Mouse (Mus musculus) limb, embryonic 15.5 days (tissue): ENCODE results near the gene Hs2st1. TPM values are rescaled to one million over a fixed set of nuclear protein-coding genes. Genes with fewer than 3 reads are reported as not detected.
A peak's percentile ranks its signal among the peaks of the same experiment; 100 is the strongest.

ENCODE experiments used
- ATAC-seq: fragments of 200-750 bp; cut with Nextera tagmentation; 2 replicates; pipeline ENCODE4 v1.8.0; 2017; ENCODE audit warnings: low read depth, moderate TSS enrichment; ENCODE audit not compliant: insufficient number of reproducible peaks, low FRiP score, low TSS enrichment
- H3K27ac ChIP-seq: fragments of 300-500 bp; sonication (generic); 2 replicates; pipeline ENCODE4 v1.5.1; 2015; ENCODE audit warnings: moderate library complexity, mild to moderate bottlenecking, inconsistent platforms
- H3K27me3 ChIP-seq: fragments of 300-500 bp; sonication (generic); 2 replicates; pipeline ENCODE4 v1.6.1; 2015; ENCODE audit warnings: inconsistent platforms
- H3K36me3 ChIP-seq: fragments of 300-500 bp; sonication (generic); 2 replicates; pipeline ENCODE4 v1.6.1; 2015; ENCODE audit warnings: inconsistent platforms
- H3K4me1 ChIP-seq: fragments of 300-500 bp; sonication (generic); 2 replicates; pipeline ENCODE4 v1.6.1; 2015; ENCODE audit warnings: inconsistent platforms
- H3K4me2 ChIP-seq: fragments of 300-500 bp; sonication (generic); 2 replicates; pipeline ENCODE4 v1.6.1; 2015; ENCODE audit warnings: mild to moderate bottlenecking, inconsistent platforms
- H3K4me3 ChIP-seq: fragments of 300-500 bp; sonication (generic); 2 replicates; pipeline ENCODE4 v1.5.1; 2015; ENCODE audit warnings: mild to moderate bottlenecking, inconsistent platforms
- H3K9ac ChIP-seq: fragments of 300-500 bp; sonication (generic); 2 replicates; pipeline ENCODE4 v1.6.1; 2015; ENCODE audit warnings: inconsistent platforms
- H3K9me3 ChIP-seq: fragments of 300-500 bp; sonication (generic); 2 replicates; pipeline ENCODE4 v1.6.1; 2016; ENCODE audit warnings: inconsistent platforms
- WGBS: fragments of 180-500 bp; shearing (Covaris S2); methylation state at CpG from one replicate; pipeline ENCODE4 v1.1.7; 2015; 5-methylcytosine and 5-hydroxymethylcytosine counted together
- polyA plus RNA-seq: library from polyadenylated mRNA; unstranded; fragments of >200 nt; fragmentation: Nextera tagmentation; extraction: Ambion mirVana; gene quantifications from 2 replicates; pipeline ENCODE4 v1.2.1, GENCODE M21; 2015

Hs2st1 gene
- polyA plus RNA-seq, 1 experiment from 2014 or later = 13.5 TPM

- Histone ChIP-seq H3K27ac (no peak overlapping the region; the same call in 1 of the 2 replicates), H3K9ac (no peak overlapping the region), H3K9me3 (no peaks in the 10 kb centered on the region), H3K4me3 (no peak overlapping the region), H3K27me3 (no peaks in the 10 kb centered on the region), H3K36me3 (no peaks in the 10 kb centered on the region), H3K4me2 (no peak overlapping the region), H3K4me1 (peaks cover 3% of the 10 kb centered on the region; the same call in 1 of the 2 replicates)
- WGBS = 62% methylated on average over 4 of the region's 4 CpGs
- ATAC-seq = no peak
Observed at GRCm38 (mm10) chr3:144425041-144425448, 144.9 kb downstream of the Hs2st1 start.

DNA sequence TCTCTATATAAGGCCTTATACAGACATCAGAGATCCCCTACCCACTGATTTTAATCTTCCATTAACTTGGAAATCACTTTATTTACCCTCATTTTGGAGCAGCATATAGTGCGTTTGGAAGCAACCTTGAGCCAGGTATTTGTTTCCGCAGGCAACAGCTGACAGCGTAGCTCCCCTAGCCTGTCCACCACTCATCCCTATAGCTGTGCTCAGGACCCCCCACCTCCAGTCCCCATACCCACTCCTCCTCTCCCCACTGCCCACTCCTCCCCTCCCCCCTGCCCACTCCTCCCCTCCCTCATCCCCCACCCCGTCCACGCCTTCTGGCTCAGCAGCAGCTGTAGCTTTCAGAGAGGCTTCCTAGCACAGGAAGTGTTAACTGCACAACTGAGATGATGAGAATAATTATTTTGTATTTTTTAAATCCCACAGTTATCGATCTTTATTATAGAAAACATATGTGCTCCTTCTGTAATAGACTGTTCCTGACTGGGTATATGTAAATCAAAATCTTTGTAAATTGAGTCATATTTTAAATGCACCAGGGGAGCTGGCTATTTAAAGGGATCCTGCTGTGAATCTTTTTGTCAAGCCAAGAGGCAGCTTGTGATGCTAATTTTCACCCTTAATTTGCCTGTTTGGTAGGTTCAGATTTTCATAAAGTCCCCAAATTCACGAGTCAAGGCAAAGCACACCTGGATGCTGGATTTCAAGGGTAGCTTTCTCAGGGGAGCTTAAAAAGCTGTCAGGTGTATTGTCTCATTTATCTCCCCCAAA is 148.4 kb downstream of the Hs2st1 start:
- Histone ChIP-seq H3K4me2 (no peak overlapping the region), H3K27ac (no peak overlapping the region), H3K9me3 (no peaks in the 10 kb centered on the region), H3K4me3 (no peak overlapping the region), H3K9ac (no peak overlapping the region), H3K4me1 (no peaks in the 10 kb centered on the region; the same call in 1 of the 2 replicates), H3K36me3 (no peaks in the 10 kb centered on the region), H3K27me3 (no peaks in the 10 kb centered on the region)
- ATAC-seq = no peak
- 44% methylated on average over 7 of the region's 7 CpGs for WGBS

- ATAC-seq = no peak
- no peaks in the 10 kb centered on the region; the same call in 1 of the 2 replicates for H3K27me3 ChIP-seq
- WGBS = 73% methylated on average over 7 of the region's 7 CpGs
Observed at GRCm38 (mm10) chr3:144413821-144414220, 156.2 kb downstream of the Hs2st1 start.

DNA sequence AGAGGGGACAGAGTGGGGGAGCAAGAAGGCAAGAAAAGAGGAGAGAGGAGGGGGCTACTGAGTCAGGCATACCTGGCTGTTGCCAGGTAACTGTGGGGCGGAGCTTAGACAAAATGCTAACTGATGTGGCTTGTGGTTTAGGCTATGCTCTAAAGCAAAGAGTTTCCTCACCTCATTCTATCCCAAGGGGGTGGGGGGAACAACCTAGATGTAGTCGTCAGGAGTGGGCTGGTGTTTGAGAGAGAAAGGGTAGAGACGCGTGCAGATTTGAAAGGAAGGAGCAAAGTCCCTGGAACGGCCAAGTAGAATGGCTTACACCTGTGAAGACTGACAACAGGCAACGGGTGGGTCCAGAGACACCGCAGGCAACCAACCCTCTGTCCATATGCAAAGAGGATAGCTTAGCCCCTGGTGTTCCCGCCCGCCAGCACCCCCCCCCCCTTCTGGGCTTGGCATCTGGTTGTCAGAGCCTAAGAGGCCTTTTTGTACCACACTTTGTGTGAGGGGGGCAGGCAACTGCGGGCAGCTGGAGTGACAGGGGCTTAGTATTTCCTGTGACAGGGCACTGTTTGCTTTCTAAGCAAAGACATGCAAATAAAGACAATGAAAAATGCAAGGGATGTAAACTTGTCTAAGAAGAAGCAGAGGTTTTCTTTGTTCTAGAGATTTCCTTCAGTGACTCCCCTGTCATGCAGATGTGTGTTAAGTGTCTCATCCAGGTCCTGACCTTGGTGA is 157.3 kb downstream of the Hs2st1 start:
- Histone ChIP-seq H3K27me3 (no peaks in the 10 kb centered on the region; the same call in 1 of the 2 replicates), H3K36me3 (no peaks in the 10 kb centered on the region), H3K4me3 (no peak overlapping the region), H3K4me2 (no peak overlapping the region), H3K4me1 (peaks cover 14% of the 10 kb centered on the region), H3K9ac (no peak overlapping the region), H3K27ac (no peak overlapping the region), H3K9me3 (no peaks in the 10 kb centered on the region)
- 10% methylated on average over 10 of the region's 10 CpGs for WGBS
- ATAC-seq = no peak; the same call in 1 of the 2 replicates

More at GRCm38 (mm10) chr3:144413821-144414220, 156.2 kb downstream of the Hs2st1 start:
- Histone ChIP-seq H3K9me3 (no peaks in the 10 kb centered on the region), H3K9ac (no peak overlapping the region), H3K36me3 (no peaks in the 10 kb centered on the region), H3K27ac (no peak overlapping the region), H3K4me1 (peaks cover 14% of the 10 kb centered on the region), H3K4me3 (no peak overlapping the region), H3K4me2 (no peak overlapping the region)

DNA sequence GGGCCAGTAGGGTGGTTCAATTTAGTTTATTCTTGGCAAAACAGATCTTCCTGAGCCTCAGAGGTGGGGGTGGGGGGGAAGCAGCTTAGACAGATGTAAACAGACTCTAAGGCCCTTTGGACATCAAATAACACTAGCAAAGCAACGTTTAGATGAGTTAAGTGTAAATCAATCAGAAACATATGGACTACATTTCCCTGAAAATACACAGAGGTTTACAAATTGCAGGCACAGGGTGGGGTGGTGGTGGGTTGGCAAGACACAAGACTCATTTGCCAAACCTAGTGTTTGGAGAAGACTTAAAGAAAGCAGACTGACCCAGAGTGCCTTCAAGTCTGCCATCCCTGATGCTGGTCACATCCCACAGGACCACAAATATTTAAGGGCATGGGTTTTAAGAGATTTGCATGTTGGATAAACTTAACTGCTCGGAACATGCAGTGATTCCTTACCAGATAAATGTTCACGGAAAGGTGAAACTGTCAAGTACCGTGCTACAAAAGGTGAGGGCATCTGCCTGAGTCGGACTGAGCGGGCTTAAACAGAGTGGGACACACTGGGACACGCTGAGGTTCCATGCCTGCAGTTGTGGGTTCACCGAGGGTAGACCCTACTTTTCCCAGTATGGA is 158.2 kb downstream of the Hs2st1 start:
- H3K9ac ChIP-seq = no peak overlapping the region
- H3K9me3 ChIP-seq = no peaks in the 10 kb centered on the region
- 22% methylated on average over 8 of the region's 8 CpGs for WGBS
- no peak; the same call in 1 of the 2 replicates for ATAC-seq
- no peaks in the 10 kb centered on the region; the same call in 1 of the 2 replicates for H3K27me3 ChIP-seq
- no peak overlapping the region for H3K4me2 ChIP-seq
- H3K4me3 ChIP-seq = no peak overlapping the region
- H3K4me1 ChIP-seq = peaks cover 14% of the 10 kb centered on the region
- no peak overlapping the region for H3K27ac ChIP-seq
- no peaks in the 10 kb centered on the region for H3K36me3 ChIP-seq

DNA sequence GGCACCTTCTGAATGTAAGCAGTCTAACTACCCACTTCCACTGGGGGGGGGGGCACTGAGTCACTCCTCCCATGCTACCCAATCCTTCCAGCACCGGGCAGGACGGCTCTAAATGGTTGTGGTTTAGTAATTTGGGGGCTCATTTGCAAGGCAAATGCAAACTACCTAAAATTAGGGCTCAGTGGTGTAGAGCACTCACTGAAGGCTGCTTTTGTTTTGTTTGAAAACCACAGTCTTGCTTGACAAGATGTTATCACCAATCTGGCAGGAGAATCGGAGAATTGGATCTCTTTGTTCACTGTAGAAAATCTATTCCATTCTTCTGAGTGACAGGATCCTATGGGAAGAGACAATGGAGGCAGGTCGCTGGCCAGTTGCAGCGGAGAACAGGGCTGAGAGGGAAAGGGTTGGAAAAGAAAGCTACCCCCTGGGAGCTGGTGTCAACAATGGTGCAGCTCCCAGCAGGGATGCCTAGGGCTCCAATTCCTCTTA is 158.9 kb downstream of the Hs2st1 start:
- WGBS = 32% methylated on average over 5 of the region's 5 CpGs
- Histone ChIP-seq H3K4me3 (no peak overlapping the region), H3K36me3 (no peaks in the 10 kb centered on the region), H3K27ac (no peak overlapping the region), H3K9me3 (no peaks in the 10 kb centered on the region), H3K4me2 (no peak overlapping the region), H3K9ac (no peak overlapping the region), H3K4me1 (peaks cover 19% of the 10 kb centered on the region), H3K27me3 (no peaks in the 10 kb centered on the region; the same call in 1 of the 2 replicates)
- ATAC-seq = no peak

DNA sequence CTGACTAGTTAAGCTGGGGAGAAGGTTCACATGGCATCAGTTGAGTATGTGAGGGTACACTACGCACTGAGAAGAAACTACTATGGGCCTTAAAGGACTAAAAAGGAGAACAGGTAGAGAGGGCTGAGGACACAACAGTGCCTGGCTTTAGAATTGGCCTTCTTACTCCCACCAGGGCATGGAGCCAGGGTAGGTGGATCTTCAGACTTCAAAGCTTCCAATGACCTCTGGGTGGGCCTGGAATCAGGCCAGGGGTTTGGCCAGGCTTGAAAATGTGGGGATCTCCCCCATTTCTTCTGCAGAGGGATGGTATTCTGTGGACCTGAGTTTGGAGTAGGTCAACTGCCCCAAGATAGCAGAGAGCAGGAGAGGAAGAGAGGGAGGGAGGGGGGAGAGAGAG is 161.0 kb downstream of the Hs2st1 start:
- Histone ChIP-seq H3K27me3 (no peaks in the 10 kb centered on the region; the same call in 1 of the 2 replicates), H3K4me1 (peaks cover 28% of the 10 kb centered on the region)
- 95% methylated on average over 1 of the region's 1 CpGs for WGBS

GRCm38 (mm10) chr3:144405331-144405730 is 164.7 kb downstream of the Hs2st1 start:
- Histone ChIP-seq H3K9ac (no peak overlapping the region), H3K9me3 (no peaks in the 10 kb centered on the region), H3K4me2 (no peak overlapping the region), H3K27me3 (peaks cover 6% of the 10 kb centered on the region; the same call in 1 of the 2 replicates), H3K4me1 (peaks cover 14% of the 10 kb centered on the region), H3K36me3 (no peaks in the 10 kb centered on the region), H3K4me3 (no peak overlapping the region), H3K27ac (peak overlapping the region; percentile 71)
- ATAC-seq = no peak
- 30% methylated on average over 11 of the region's 11 CpGs for WGBS

More for the DNA sequence above, 161.0 kb downstream of the Hs2st1 start:
- ATAC-seq = no peak
- no peaks in the 10 kb centered on the region for H3K9me3 ChIP-seq
- H3K4me2 ChIP-seq = no peak overlapping the region
- H3K4me3 ChIP-seq = no peak overlapping the region
- H3K36me3 ChIP-seq = no peaks in the 10 kb centered on the region
- H3K27ac ChIP-seq = no peak overlapping the region
- H3K9ac ChIP-seq = no peak overlapping the region

GRCm38 (mm10) chr3:144401292-144401691 is 168.7 kb downstream of the Hs2st1 start:
- no peak for ATAC-seq
- no peak overlapping the region for H3K4me2 ChIP-seq
- H3K9ac ChIP-seq = no peak overlapping the region
- H3K27ac ChIP-seq = no peak overlapping the region
- H3K4me1 ChIP-seq = peaks cover 18% of the 10 kb centered on the region
- no peaks in the 10 kb centered on the region for H3K36me3 ChIP-seq
- H3K9me3 ChIP-seq = no peaks in the 10 kb centered on the region
- WGBS = 74% methylated on average over 5 of the region's 5 CpGs
- H3K4me3 ChIP-seq = no peak overlapping the region
- H3K27me3 ChIP-seq = peaks cover 12% of the 10 kb centered on the region; the same call in 1 of the 2 replicates

GRCm38 (mm10) chr3:144400870-144401269 is 169.1 kb downstream of the Hs2st1 start:
- Histone ChIP-seq H3K4me1 (peaks cover 14% of the 10 kb centered on the region), H3K27ac (no peak overlapping the region), H3K27me3 (peaks cover 12% of the 10 kb centered on the region; the same call in 1 of the 2 replicates), H3K36me3 (no peaks in the 10 kb centered on the region), H3K9me3 (no peaks in the 10 kb centered on the region), H3K4me2 (no peak overlapping the region), H3K4me3 (no peak overlapping the region), H3K9ac (no peak overlapping the region)
- no peak for ATAC-seq
- WGBS = 57% methylated on average over 7 of the region's 7 CpGs

GRCm38 (mm10) chr3:144400374-144400773 is 169.6 kb downstream of the Hs2st1 start:
- Histone ChIP-seq H3K9ac (no peak overlapping the region), H3K4me2 (no peak overlapping the region), H3K4me1 (peaks cover 13% of the 10 kb centered on the region), H3K9me3 (no peaks in the 10 kb centered on the region), H3K27ac (no peak overlapping the region), H3K27me3 (peaks cover 12% of the 10 kb centered on the region; the same call in 1 of the 2 replicates), H3K36me3 (no peaks in the 10 kb centered on the region), H3K4me3 (no peak overlapping the region)
- ATAC-seq = no peak
- 60% methylated on average over 8 of the region's 8 CpGs for WGBS
